Mouse (Mus musculus): ENCODE results near the gene Snx1.

- TF ChIP-seq POLR2A (IDR thresholded peaks at IDR 0.05; ENCODE audit: control insufficient read depth, extremely low read depth, insufficient read depth, low read length, poor library complexity) (no peak), CTCF (IDR thresholded peaks at IDR 0.05; ENCODE audit: borderline replicate concordance, control insufficient read depth, extremely low read depth, insufficient read depth, low read length, poor library complexity) (no peak)
Observed at GRCm38 (mm10) chr9:66174985-66175384, 48.6 kb upstream of the Snx1 start.

Data from thymus, adult 2 months (tissue).